Mouse (Mus musculus): ENCODE measurements at regions not wholly inside any gene's neighbourhood (a gene's known extent, or its start where the extent isn't known, plus 50 kb on each side); places are given as distances from the start of the nearest gene placed in this dataset.

DNA sequence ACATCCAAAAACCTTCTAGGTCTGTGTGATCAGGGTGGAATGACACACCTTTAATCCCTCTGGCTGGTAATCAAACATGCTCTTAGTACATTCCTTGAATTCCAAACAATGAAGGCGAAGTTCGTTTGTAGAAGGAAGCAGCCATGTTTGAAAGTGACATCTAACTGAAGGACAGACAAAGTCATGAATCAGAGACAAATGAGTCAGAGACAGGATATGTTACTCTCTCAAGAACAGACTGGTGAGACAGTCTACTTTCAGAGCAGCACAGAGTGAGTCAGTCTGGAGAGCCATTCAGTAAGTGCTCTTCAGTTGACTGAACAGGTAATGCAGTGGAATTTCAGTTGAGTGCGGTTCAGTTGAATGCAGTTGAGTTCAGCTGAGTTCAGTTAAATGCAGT, 150.4 kb downstream of the Cpe start:
- Histone ChIP-seq H3K36me3 (ENCODE audit: control insufficient read depth, insufficient read depth, low read length) (no peaks in the 10 kb centered on the region), H3K4me3 (ENCODE audit: low read length) (no peak overlapping the region), H3K27me3 (replicated peaks; ENCODE audit: control insufficient read depth, insufficient read depth, low read length) (no peaks in the 10 kb centered on the region), H3K4me2 (ENCODE audit: low read depth, low read length) (no peak overlapping the region), H3K9ac (ENCODE audit: low read depth, low read length) (no peak overlapping the region), H3K9me3 (ENCODE audit: control insufficient read depth, low read length) (no peaks in the 10 kb centered on the region), H3K27ac (ENCODE audit: low read length) (no peak overlapping the region), H3K4me1 (ENCODE audit: control insufficient read depth, insufficient read depth, low read length) (no peaks in the 10 kb centered on the region)
- ATAC-seq: no peak
- 71% methylated on average over 3 of the region's 3 CpGs for WGBS

DNA sequence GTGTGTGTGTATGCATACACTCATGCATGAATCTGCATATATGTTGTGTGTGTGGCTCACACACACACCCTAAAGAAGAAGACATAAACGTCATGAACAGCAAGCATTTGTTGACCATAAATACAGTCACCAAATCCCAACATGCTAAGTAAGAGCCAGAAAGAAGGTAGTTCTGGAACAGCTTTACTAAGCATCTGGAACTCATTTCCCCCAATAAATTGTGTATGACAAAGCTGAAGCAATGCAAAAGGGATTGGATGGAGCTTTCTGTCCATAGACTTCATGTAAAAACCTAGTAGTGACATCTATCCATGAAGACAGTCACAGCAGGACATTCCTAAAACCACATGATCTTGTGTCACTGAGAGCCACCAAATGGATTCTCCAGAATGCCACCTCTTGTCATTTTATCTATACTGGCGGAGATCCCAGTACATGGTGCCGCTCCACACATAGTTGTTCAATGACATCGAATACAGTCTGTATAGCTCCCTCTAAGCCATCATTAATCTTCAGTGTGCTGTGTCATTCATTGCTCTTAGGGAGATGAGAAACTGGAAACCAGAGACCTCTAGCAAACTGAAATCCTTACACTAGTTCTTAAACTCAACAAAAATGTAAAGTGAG, 152.9 kb downstream of the Cpe start:
- Histone ChIP-seq H3K4me1 (ENCODE audit: control insufficient read depth, insufficient read depth, low read length) (no peaks in the 10 kb centered on the region), H3K9ac (ENCODE audit: low read depth, low read length) (no peak overlapping the region), H3K4me3 (ENCODE audit: low read length) (no peak overlapping the region), H3K4me2 (ENCODE audit: low read depth, low read length) (no peak overlapping the region), H3K27ac (ENCODE audit: low read length) (no peak overlapping the region), H3K36me3 (ENCODE audit: control insufficient read depth, insufficient read depth, low read length) (no peaks in the 10 kb centered on the region), H3K9me3 (ENCODE audit: control insufficient read depth, low read length) (no peaks in the 10 kb centered on the region), H3K27me3 (replicated peaks; ENCODE audit: control insufficient read depth, insufficient read depth, low read length) (no peaks in the 10 kb centered on the region)
- WGBS: 78% methylated on average over 4 of the region's 4 CpGs
- no peak for ATAC-seq

DNA sequence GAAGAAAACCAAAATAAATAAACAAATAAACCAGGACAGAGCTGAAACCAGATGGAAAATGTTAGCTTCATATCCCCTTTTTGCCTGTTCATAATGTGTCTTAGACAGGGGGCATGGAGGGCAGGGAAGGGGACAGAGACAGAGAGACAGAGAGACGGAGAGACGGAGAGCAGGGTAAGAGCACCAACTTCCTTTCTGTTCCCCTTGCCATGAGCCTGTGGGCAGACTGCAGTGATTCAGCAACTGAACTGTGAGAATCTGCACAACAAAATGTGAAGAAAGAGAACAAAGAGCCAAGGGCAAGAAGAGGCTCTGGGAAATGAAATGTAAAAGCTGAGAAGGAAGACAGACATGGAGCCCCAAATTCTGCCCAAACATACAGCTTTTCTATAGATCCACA, 161.1 kb downstream of the Cpe start:
- no peak overlapping the region for H3K4me3 ChIP-seq (ENCODE audit: low read length)
- no peak overlapping the region for H3K9ac ChIP-seq (ENCODE audit: low read depth, low read length)
- H3K9me3 ChIP-seq (ENCODE audit: control insufficient read depth, low read length): no peaks in the 10 kb centered on the region
- no peaks in the 10 kb centered on the region for H3K4me1 ChIP-seq (ENCODE audit: control insufficient read depth, insufficient read depth, low read length)
- 90% methylated on average over 2 of the region's 2 CpGs for WGBS
- no peaks in the 10 kb centered on the region for H3K36me3 ChIP-seq (ENCODE audit: control insufficient read depth, insufficient read depth, low read length)
- no peak overlapping the region for H3K4me2 ChIP-seq (ENCODE audit: low read depth, low read length)
- H3K27ac ChIP-seq (ENCODE audit: low read length): no peak overlapping the region
- no peaks in the 10 kb centered on the region for H3K27me3 ChIP-seq (replicated peaks; ENCODE audit: control insufficient read depth, insufficient read depth, low read length)
- ATAC-seq: no peak

- Histone ChIP-seq H3K27me3 (replicated peaks; ENCODE audit: control insufficient read depth, insufficient read depth, low read length) (no peaks in the 10 kb centered on the region), H3K36me3 (ENCODE audit: control insufficient read depth, insufficient read depth, low read length) (no peaks in the 10 kb centered on the region), H3K4me3 (ENCODE audit: low read length) (no peak overlapping the region), H3K4me2 (ENCODE audit: low read depth, low read length) (no peak overlapping the region), H3K4me1 (ENCODE audit: control insufficient read depth, insufficient read depth, low read length) (no peaks in the 10 kb centered on the region), H3K27ac (ENCODE audit: low read length) (no peak overlapping the region), H3K9ac (ENCODE audit: low read depth, low read length) (no peak overlapping the region), H3K9me3 (ENCODE audit: control insufficient read depth, low read length) (no peaks in the 10 kb centered on the region)
- no peak for ATAC-seq
- 53% methylated on average over 8 of the region's 8 CpGs for WGBS
These were observed 170.3 kb downstream of the Cpe start for GRCm38 (mm10) chr8:64522441-64523102.

GRCm38 (mm10) chr8:64519650-64520049, 173.2 kb downstream of the Cpe start:
- H3K4me2 ChIP-seq (ENCODE audit: low read depth, low read length): no peak overlapping the region
- H3K36me3 ChIP-seq (ENCODE audit: control insufficient read depth, insufficient read depth, low read length): no peaks in the 10 kb centered on the region
- H3K9ac ChIP-seq (ENCODE audit: low read depth, low read length): no peak overlapping the region
- H3K4me1 ChIP-seq (ENCODE audit: control insufficient read depth, insufficient read depth, low read length): no peaks in the 10 kb centered on the region
- WGBS: 74% methylated on average over 1 of the region's 1 CpGs
- no peak overlapping the region for H3K27ac ChIP-seq (ENCODE audit: low read length)
- H3K27me3 ChIP-seq (replicated peaks; ENCODE audit: control insufficient read depth, insufficient read depth, low read length): no peaks in the 10 kb centered on the region
- no peak for ATAC-seq
- H3K4me3 ChIP-seq (ENCODE audit: low read length): no peak overlapping the region
- H3K9me3 ChIP-seq (ENCODE audit: control insufficient read depth, low read length): no peaks in the 10 kb centered on the region

- Histone ChIP-seq H3K4me1 (ENCODE audit: control insufficient read depth, insufficient read depth, low read length) (no peaks in the 10 kb centered on the region), H3K27ac (ENCODE audit: low read length) (no peak overlapping the region), H3K4me3 (ENCODE audit: low read length) (no peak overlapping the region), H3K27me3 (replicated peaks; ENCODE audit: control insufficient read depth, insufficient read depth, low read length) (no peaks in the 10 kb centered on the region), H3K4me2 (ENCODE audit: low read depth, low read length) (no peak overlapping the region), H3K9me3 (ENCODE audit: control insufficient read depth, low read length) (no peaks in the 10 kb centered on the region), H3K36me3 (ENCODE audit: control insufficient read depth, insufficient read depth, low read length) (no peaks in the 10 kb centered on the region), H3K9ac (ENCODE audit: low read depth, low read length) (no peak overlapping the region)
- ATAC-seq: no peak
- 73% methylated on average over 5 of the region's 5 CpGs for WGBS
These were observed 176.9 kb downstream of the Cpe start for GRCm38 (mm10) chr8:64515923-64516322.

GRCm38 (mm10) chr8:64497281-64498060, 195.4 kb downstream of the Cpe start:
- H3K36me3 ChIP-seq (ENCODE audit: control insufficient read depth, insufficient read depth, low read length): no peaks in the 10 kb centered on the region
- 69% methylated on average over 6 of the region's 6 CpGs for WGBS
- ATAC-seq: no peak
- no peaks in the 10 kb centered on the region for H3K27me3 ChIP-seq (replicated peaks; ENCODE audit: control insufficient read depth, insufficient read depth, low read length)
- H3K4me2 ChIP-seq (ENCODE audit: low read depth, low read length): no peak overlapping the region
- no peaks in the 10 kb centered on the region for H3K4me1 ChIP-seq (ENCODE audit: control insufficient read depth, insufficient read depth, low read length)
- no peaks in the 10 kb centered on the region for H3K9me3 ChIP-seq (ENCODE audit: control insufficient read depth, low read length)
- H3K27ac ChIP-seq (ENCODE audit: low read length): no peak overlapping the region
- H3K9ac ChIP-seq (ENCODE audit: low read depth, low read length): no peak overlapping the region
- no peak overlapping the region for H3K4me3 ChIP-seq (ENCODE audit: low read length)

- Histone ChIP-seq H3K4me2 (ENCODE audit: low read depth, low read length) (no peak overlapping the region), H3K4me1 (ENCODE audit: control insufficient read depth, insufficient read depth, low read length) (no peaks in the 10 kb centered on the region), H3K4me3 (ENCODE audit: low read length) (no peak overlapping the region), H3K36me3 (ENCODE audit: control insufficient read depth, insufficient read depth, low read length) (no peaks in the 10 kb centered on the region), H3K27ac (ENCODE audit: low read length) (no peak overlapping the region), H3K9me3 (ENCODE audit: control insufficient read depth, low read length) (no peaks in the 10 kb centered on the region), H3K9ac (ENCODE audit: low read depth, low read length) (no peak overlapping the region), H3K27me3 (replicated peaks; ENCODE audit: control insufficient read depth, insufficient read depth, low read length) (no peaks in the 10 kb centered on the region)
- ATAC-seq: no peak
- WGBS: 62% methylated on average over 14 of the region's 14 CpGs
These were observed 196.3 kb downstream of the Cpe start for GRCm38 (mm10) chr8:64496333-64497213.

DNA sequence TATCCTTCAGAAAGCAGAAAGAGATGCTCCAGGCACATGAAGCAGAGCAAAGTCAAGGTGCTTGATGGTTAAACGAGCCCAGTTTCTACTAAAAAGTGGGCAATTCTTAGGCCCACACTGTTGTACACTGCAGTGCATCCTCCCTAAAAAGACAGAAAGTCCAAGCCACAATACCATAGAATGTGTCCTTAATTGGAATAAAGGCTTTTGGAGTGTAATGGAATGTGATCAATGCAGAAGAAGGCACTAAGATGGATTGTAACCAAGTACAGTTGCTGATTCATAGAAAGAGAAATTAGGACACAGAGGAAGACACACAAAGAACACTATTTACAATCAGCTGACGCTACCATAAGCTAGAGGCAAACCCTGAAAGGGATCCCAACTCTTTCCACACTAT, 201.3 kb downstream of the Cpe start:
- no peak for ATAC-seq
- Histone ChIP-seq H3K27ac (ENCODE audit: low read length) (no peak overlapping the region), H3K4me1 (ENCODE audit: control insufficient read depth, insufficient read depth, low read length) (no peaks in the 10 kb centered on the region), H3K4me3 (ENCODE audit: low read length) (no peak overlapping the region), H3K9me3 (ENCODE audit: control insufficient read depth, low read length) (no peaks in the 10 kb centered on the region), H3K27me3 (replicated peaks; ENCODE audit: control insufficient read depth, insufficient read depth, low read length) (no peaks in the 10 kb centered on the region), H3K36me3 (ENCODE audit: control insufficient read depth, insufficient read depth, low read length) (no peaks in the 10 kb centered on the region), H3K9ac (ENCODE audit: low read depth, low read length) (no peak overlapping the region), H3K4me2 (ENCODE audit: low read depth, low read length) (no peak overlapping the region)
- 87% methylated on average over 2 of the region's 2 CpGs for WGBS

All from intestine, embryonic 16.5 days (tissue).